Mouse (Mus musculus) liver, postnatal 0 days (tissue): Measurements from ENCODE around the gene Chn2.

ENCODE experiments used
- CTCF ChIP-seq: sonication (generic); IDR thresholded peaks from 2 replicates; pipeline ENCODE4 v1.5.1; 2016; ENCODE audit warnings: antibody characterized with exemption, low read depth
- EP300 ChIP-seq: IDR thresholded peaks from 2 replicates; pipeline ENCODE4 v1.6.1; 2016; ENCODE audit warnings: antibody characterized with exemption, low read depth, mild to moderate bottlenecking

DNA sequence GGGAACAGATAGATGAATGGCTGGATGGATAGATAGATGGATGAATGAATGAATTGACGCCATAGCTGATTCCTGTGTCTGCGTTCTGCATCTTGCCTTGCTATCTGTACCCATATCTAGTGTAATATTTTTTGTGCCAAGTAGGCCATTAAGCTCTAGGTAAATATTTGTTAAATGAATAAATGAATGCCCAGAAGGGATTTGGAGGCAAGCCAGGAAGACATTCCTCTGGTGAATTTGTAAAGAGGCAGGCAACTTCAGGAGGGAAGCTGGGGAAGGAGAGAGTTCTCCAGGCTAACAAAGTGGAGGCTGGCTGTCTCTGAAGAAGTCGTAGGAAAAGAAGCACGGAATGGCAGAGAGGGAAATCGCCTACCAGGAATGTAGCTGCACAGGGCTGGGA lies 123.0 kb downstream of the Chn2 start:
- no peak for TF ChIP-seq CTCF
- TF ChIP-seq EP300, result no peak
